Mouse (Mus musculus): Measurements from ENCODE around the gene Frmd4a. TPM values are rescaled to one million over a fixed set of nuclear protein-coding genes. Genes with fewer than 3 reads are reported as not detected.

The Frmd4a gene
- total and polyA plus RNA-seq, 2 experiments from 2014 or later, result 40.7 to 55.8 TPM

DNA sequence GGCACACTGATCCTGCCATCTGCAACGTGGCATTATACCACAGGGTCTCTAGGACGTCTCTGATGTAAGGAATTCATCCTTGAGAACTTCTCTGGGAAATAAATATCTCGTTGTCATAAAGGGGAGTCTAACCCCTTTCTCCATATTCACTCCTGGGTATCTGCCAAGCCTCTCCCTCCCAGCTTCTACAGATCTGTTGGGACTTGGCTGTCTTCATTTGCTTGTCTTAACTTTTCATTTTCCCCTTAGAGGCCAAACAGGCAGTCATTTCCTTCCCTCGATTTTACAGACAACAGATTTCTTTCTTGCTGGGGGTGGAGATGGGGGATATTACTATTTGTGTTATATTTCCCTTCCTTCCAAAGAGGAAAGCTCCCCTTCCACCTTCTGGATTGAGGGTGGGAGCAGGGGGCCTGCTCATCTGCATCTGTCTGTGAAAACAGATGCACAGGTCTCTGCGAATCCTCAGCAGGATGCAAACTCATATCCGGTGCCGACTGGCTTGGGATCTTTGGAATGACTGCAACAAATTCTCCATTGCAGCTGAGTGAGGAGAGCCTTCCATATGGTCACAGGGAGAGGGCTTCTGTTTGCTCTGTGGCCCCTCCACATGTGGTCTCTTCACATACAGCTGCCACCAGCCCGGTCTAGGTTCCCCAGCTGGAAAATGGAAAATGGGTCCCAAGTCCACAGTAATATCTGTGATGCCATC lies 562.0 kb downstream of the Frmd4a start:
- Histone ChIP-seq H3K9ac (replicated peaks; ENCODE audit: low read length) (no peak overlapping the region), H3K36me3 (ENCODE audit: insufficient read depth, low read length) (peaks cover 20% of the 10 kb centered on the region; the same call in 1 of the 2 replicates), H3K9me3 (ENCODE audit: low read length) (no peaks in the 10 kb centered on the region), H3K27ac (peak overlapping the region; percentile 45; the same call in 1 of the 2 replicates), H3K4me2 (ENCODE audit: low read depth, low read length) (no peak overlapping the region), H3K4me3 (ENCODE audit: low read length) (no peak overlapping the region), H3K27me3 (ENCODE audit: insufficient read depth, low read length) (no peaks in the 10 kb centered on the region), H3K4me1 (ENCODE audit: insufficient read depth, low read length) (peaks cover 14% of the 10 kb centered on the region; the same call in 1 of the 2 replicates)
- TF ChIP-seq CTCF (IDR thresholded peaks at IDR 0.05; ENCODE audit: low read depth), result no peak
- ATAC-seq (peak; percentile 43; the same call in 1 of the 2 replicates), DNase-seq (ENCODE audit: low spot score) (peak; percentile 35)
- 46% methylated on average over 8 of the region's 8 CpGs for WGBS

DNA sequence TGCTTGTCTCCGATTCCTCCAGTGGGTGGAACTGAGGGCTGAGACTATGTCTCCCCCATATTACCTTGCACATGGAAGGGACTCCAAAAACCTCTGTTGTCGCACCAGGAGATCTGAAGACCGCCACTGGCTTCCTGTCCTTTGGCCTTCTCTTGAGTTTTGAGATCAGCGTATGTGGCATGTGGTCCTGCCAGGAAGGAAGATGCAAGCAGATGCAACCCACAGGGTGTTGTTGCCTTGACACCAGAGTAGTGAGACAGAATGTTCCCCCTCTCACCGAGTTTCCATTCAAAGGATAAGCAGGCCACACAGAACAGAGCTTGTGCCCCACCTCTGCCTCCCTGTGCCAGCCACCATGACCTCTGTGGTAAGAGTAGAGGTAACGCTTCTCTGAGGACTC lies 563.1 kb downstream of the Frmd4a start:
- ATAC-seq, result 0 out of 2 replicates have a peak, but pooled peaks have one; percentile 32
- no peak for DNase-seq (ENCODE audit: low spot score)
- WGBS, result 48% methylated on average over 6 of the region's 6 CpGs
- peaks cover 14% of the 10 kb centered on the region; the same call in 1 of the 2 replicates for H3K4me1 ChIP-seq (ENCODE audit: insufficient read depth, low read length)
- no peak overlapping the region for H3K9ac ChIP-seq (replicated peaks; ENCODE audit: low read length)
- peaks cover 9% of the 10 kb centered on the region; the same call in 1 of the 2 replicates for H3K36me3 ChIP-seq (ENCODE audit: insufficient read depth, low read length)
- no peak overlapping the region for H3K4me2 ChIP-seq (ENCODE audit: low read depth, low read length)
- TF ChIP-seq CTCF (IDR thresholded peaks at IDR 0.05; ENCODE audit: low read depth), result no peak
- no peaks in the 10 kb centered on the region for H3K27me3 ChIP-seq (ENCODE audit: insufficient read depth, low read length)
- no peak overlapping the region for H3K4me3 ChIP-seq (ENCODE audit: low read length)
- peak overlapping the region; percentile 45; the same call in 1 of the 2 replicates for H3K27ac ChIP-seq
- H3K9me3 ChIP-seq (ENCODE audit: low read length), result no peaks in the 10 kb centered on the region

GRCm38 (mm10) chr2:4582930-4583329 lies 565.4 kb downstream of the Frmd4a start:
- H3K9ac ChIP-seq (replicated peaks; ENCODE audit: low read length), result no peak overlapping the region
- no peak overlapping the region for H3K4me3 ChIP-seq (ENCODE audit: low read length)
- H3K36me3 ChIP-seq (ENCODE audit: insufficient read depth, low read length), result peaks cover 9% of the 10 kb centered on the region; the same call in 1 of the 2 replicates
- whole genome bisulfite sequencing, result 86% methylated on average over 2 of the region's 2 CpGs
- TF ChIP-seq CTCF (IDR thresholded peaks at IDR 0.05; ENCODE audit: low read depth), result no peak
- H3K4me2 ChIP-seq (ENCODE audit: low read depth, low read length), result no peak overlapping the region
- no peak overlapping the region for H3K27ac ChIP-seq
- no peaks in the 10 kb centered on the region for H3K9me3 ChIP-seq (ENCODE audit: low read length)
- ATAC-seq (no peak), DNase-seq (ENCODE audit: low spot score) (no peak)
- H3K27me3 ChIP-seq (ENCODE audit: insufficient read depth, low read length), result no peaks in the 10 kb centered on the region
- H3K4me1 ChIP-seq (ENCODE audit: insufficient read depth, low read length), result peaks cover 14% of the 10 kb centered on the region; the same call in 1 of the 2 replicates

DNA sequence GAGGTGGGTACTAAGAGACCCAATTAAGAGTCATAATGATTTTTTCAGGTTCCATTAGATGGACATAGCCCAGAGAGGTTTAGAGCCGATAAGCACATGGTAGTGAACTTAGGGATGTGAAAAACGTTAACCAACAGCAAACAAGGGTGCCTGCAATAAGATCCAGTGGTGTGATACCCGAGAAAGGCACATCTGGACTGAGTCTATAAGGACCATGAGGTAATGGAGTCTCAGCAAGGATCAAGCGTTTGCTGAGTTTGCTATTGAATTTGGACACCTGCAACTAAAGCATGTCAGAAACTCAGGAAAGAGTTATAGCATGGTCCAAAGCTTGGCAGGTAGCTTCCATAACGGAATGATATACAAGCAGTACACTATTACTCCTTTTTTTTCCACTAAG lies 566.7 kb downstream of the Frmd4a start:
- WGBS, result 84% methylated on average over 5 of the region's 5 CpGs
- no peaks in the 10 kb centered on the region for H3K27me3 ChIP-seq (ENCODE audit: insufficient read depth, low read length)
- H3K27ac ChIP-seq, result no peak overlapping the region
- H3K4me3 ChIP-seq (ENCODE audit: low read length), result no peak overlapping the region
- DNase-seq (ENCODE audit: low spot score), result no peak
- ATAC-seq, result no peak
- no peaks in the 10 kb centered on the region for H3K9me3 ChIP-seq (ENCODE audit: low read length)
- peaks cover 9% of the 10 kb centered on the region; the same call in 1 of the 2 replicates for H3K4me1 ChIP-seq (ENCODE audit: insufficient read depth, low read length)
- peaks cover 14% of the 10 kb centered on the region; the same call in 1 of the 2 replicates for H3K36me3 ChIP-seq (ENCODE audit: insufficient read depth, low read length)
- H3K9ac ChIP-seq (replicated peaks; ENCODE audit: low read length), result no peak overlapping the region
- no peak for TF ChIP-seq CTCF (IDR thresholded peaks at IDR 0.05; ENCODE audit: low read depth)
- no peak overlapping the region for H3K4me2 ChIP-seq (ENCODE audit: low read depth, low read length)

GRCm38 (mm10) chr2:4586245-4586644 lies 568.7 kb downstream of the Frmd4a start:
- no peak for DNase-seq (ENCODE audit: low spot score)
- Histone ChIP-seq H3K9me3 (ENCODE audit: low read length) (no peaks in the 10 kb centered on the region), H3K27me3 (ENCODE audit: insufficient read depth, low read length) (no peaks in the 10 kb centered on the region), H3K36me3 (ENCODE audit: insufficient read depth, low read length) (peaks cover 13% of the 10 kb centered on the region; the same call in 1 of the 2 replicates), H3K4me1 (ENCODE audit: insufficient read depth, low read length) (no peaks in the 10 kb centered on the region), H3K27ac (no peak overlapping the region), H3K9ac (replicated peaks; ENCODE audit: low read length) (no peak overlapping the region), H3K4me3 (ENCODE audit: low read length) (no peak overlapping the region), H3K4me2 (ENCODE audit: low read depth, low read length) (no peak overlapping the region)
- TF ChIP-seq CTCF (IDR thresholded peaks at IDR 0.05; ENCODE audit: low read depth), result no peak
- WGBS, result 63% methylated on average over 11 of the region's 11 CpGs
- ATAC-seq, result no peak

DNA sequence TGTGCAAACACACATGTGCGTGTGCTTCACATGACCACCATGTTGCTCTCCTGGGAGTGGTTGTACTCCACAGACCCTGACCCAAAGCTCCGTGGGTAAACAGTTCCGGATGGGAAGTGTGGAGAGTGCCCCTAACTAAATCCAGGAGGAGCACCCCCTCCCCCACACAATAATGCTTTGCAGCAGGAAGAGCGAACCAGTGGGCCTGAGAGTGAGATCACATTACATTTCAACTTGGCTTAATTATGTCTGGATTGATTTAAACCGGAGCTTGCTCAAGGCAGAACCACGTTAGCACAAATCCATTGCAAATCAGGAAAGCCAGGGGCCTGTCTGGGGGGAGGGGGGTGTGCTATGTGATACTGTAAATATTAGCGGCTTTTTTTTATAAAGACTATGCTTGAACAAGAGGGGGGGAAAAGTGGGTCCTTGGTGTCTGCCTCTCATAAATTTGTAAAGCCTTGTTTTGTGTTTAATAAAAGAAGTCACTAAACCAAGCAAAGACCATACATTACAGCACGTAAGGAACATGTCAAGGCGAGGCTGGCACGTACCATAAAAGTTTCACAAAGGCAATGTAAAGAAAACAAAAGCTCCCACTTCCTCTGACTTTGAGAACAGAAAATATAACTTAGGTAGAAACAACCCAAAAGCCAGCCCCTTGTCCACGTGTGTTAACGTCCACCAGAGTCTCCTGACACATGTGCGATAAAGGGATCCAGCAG lies 570.3 kb downstream of the Frmd4a start:
- H3K4me3 ChIP-seq (ENCODE audit: low read length), result no peak overlapping the region
- H3K9ac ChIP-seq (replicated peaks; ENCODE audit: low read length), result no peak overlapping the region
- DNase-seq (ENCODE audit: low spot score) (no peak), ATAC-seq (no peak)
- H3K27ac ChIP-seq, result no peak overlapping the region
- H3K36me3 ChIP-seq (ENCODE audit: insufficient read depth, low read length), result peaks cover 28% of the 10 kb centered on the region
- H3K9me3 ChIP-seq (ENCODE audit: low read length), result no peaks in the 10 kb centered on the region
- H3K4me1 ChIP-seq (ENCODE audit: insufficient read depth, low read length), result no peaks in the 10 kb centered on the region
- H3K27me3 ChIP-seq (ENCODE audit: insufficient read depth, low read length), result no peaks in the 10 kb centered on the region
- H3K4me2 ChIP-seq (ENCODE audit: low read depth, low read length), result no peak overlapping the region
- no peak for TF ChIP-seq CTCF (IDR thresholded peaks at IDR 0.05; ENCODE audit: low read depth)
- WGBS, result 74% methylated on average over 13 of the region's 13 CpGs

Data from hindbrain, postnatal 0 days (tissue).